23 mouse cellular contexts compared by ENCODE assay signal in genomic region chr9:37123384-37123783, GRCm38 (mm10). TPM values are rescaled to one million over a fixed set of nuclear protein-coding genes. Genes with fewer than 3 reads are reported as not detected.
DNase-seq lines count a peak whose midpoint lies in the region; ATAC-seq and TF ChIP-seq lines count a peak whose summit lies in the region.
"Had no signal": no experiment of that assay in that cellular context is flagged by ENCODE, and none has a peak within 500 bp of the region (broad histone marks: within the 10 kb centered on the region; RNA-seq: fewer than 3 reads in every experiment).

No protein-coding gene starts in this region.

- WGBS in forebrain, embryonic 14.5 days: 76% methylated on average over 7 of the region's 7 CpGs
- WGBS in forebrain, postnatal 0 days: 63% methylated on average over 7 of the region's 7 CpGs
- WGBS in midbrain, embryonic 10.5 days: 81% methylated on average over 7 of the region's 7 CpGs
- WGBS in midbrain, embryonic 14.5 days: 63% methylated on average over 7 of the region's 7 CpGs
- 15% methylated on average over 7 of the region's 7 CpGs for WGBS in limb, embryonic 12.5 days
- WGBS in neural tube, embryonic 14.5 days: 30% methylated on average over 7 of the region's 7 CpGs

- no peak overlapping the region for H3K27ac ChIP-seq in forebrain, embryonic 14.5 days (ENCODE audit: low read depth, low read length)
- no peak overlapping the region; the same call in 1 of the 2 replicates for H3K27ac ChIP-seq in forebrain, postnatal 0 days (ENCODE audit: low read depth, low read length)
- peak overlapping the region; percentile 33; the same call in 1 of the 2 replicates for H3K27ac ChIP-seq in midbrain, embryonic 10.5 days (replicated peaks)
- no peak overlapping the region for H3K27ac ChIP-seq in midbrain, embryonic 14.5 days (replicated peaks; ENCODE audit: low read depth, low read length)
- peak overlapping the region; percentile 74; the same call in 1 of the 2 replicates for H3K27ac ChIP-seq in limb, embryonic 12.5 days
- 0 out of 2 replicates have a peak overlapping the region, but pooled peaks have one; percentile 1 for H3K27ac ChIP-seq in neural tube, embryonic 14.5 days (ENCODE audit: low read depth, low read length)
- H3K27ac ChIP-seq: embryonic facial prominence, embryonic 13.5 days; heart, adult 2 months; heart, embryonic 13.5 days; hindbrain, embryonic 15.5 days; stomach, postnatal 0 days had no signal

- no peak overlapping the region for H3K4me3 ChIP-seq in forebrain, embryonic 14.5 days (ENCODE audit: low read depth, low read length)
- no peak overlapping the region for H3K4me3 ChIP-seq in forebrain, postnatal 0 days (ENCODE audit: low read depth, low read length)
- H3K4me3 ChIP-seq in midbrain, embryonic 10.5 days: no peak overlapping the region
- no peak overlapping the region for H3K4me3 ChIP-seq in midbrain, embryonic 14.5 days (replicated peaks; ENCODE audit: low read depth, low read length)
- no peak overlapping the region for H3K4me3 ChIP-seq in limb, embryonic 12.5 days (replicated peaks)
- H3K4me3 ChIP-seq in neural tube, embryonic 14.5 days (ENCODE audit: low read depth, low read length): no peak overlapping the region
- H3K4me3 ChIP-seq: embryonic facial prominence, embryonic 13.5 days; heart, adult 2 months; heart, embryonic 13.5 days; hindbrain, embryonic 15.5 days; myocyte had no signal

- H3K36me3 ChIP-seq in forebrain, embryonic 14.5 days (ENCODE audit: control insufficient read depth, insufficient read depth, low read length): no peaks in the 10 kb centered on the region
- H3K36me3 ChIP-seq in forebrain, postnatal 0 days (ENCODE audit: insufficient read depth): no peaks in the 10 kb centered on the region
- peaks cover 32% of the 10 kb centered on the region for H3K36me3 ChIP-seq in midbrain, embryonic 10.5 days
- H3K36me3 ChIP-seq in midbrain, embryonic 14.5 days (ENCODE audit: control insufficient read depth, insufficient read depth, low read length): no peaks in the 10 kb centered on the region
- H3K36me3 ChIP-seq in limb, embryonic 12.5 days: no peaks in the 10 kb centered on the region
- no peaks in the 10 kb centered on the region for H3K36me3 ChIP-seq in neural tube, embryonic 14.5 days (ENCODE audit: control insufficient read depth, insufficient read depth, low read length)
- H3K36me3 ChIP-seq: embryonic facial prominence, embryonic 13.5 days; G1E; heart, embryonic 13.5 days; hindbrain, embryonic 15.5 days had no signal

- H3K9ac ChIP-seq in forebrain, embryonic 14.5 days (ENCODE audit: low read length): no peak overlapping the region
- no peak overlapping the region for H3K9ac ChIP-seq in forebrain, postnatal 0 days
- no peak overlapping the region for H3K9ac ChIP-seq in midbrain, embryonic 14.5 days (replicated peaks; ENCODE audit: low read length)
- no peak overlapping the region for H3K9ac ChIP-seq in limb, embryonic 12.5 days (replicated peaks)
- no peak overlapping the region; the same call in 1 of the 2 replicates for H3K9ac ChIP-seq in neural tube, embryonic 14.5 days (replicated peaks; ENCODE audit: low read depth, low read length)
- H3K9ac ChIP-seq: embryonic facial prominence, embryonic 13.5 days; heart, embryonic 13.5 days; hindbrain, embryonic 15.5 days had no signal

- H3K4me1 ChIP-seq in forebrain, embryonic 14.5 days (ENCODE audit: control insufficient read depth, insufficient read depth, low read length): peaks cover 22% of the 10 kb centered on the region
- peaks cover 10% of the 10 kb centered on the region for H3K4me1 ChIP-seq in forebrain, postnatal 0 days (ENCODE audit: insufficient read depth)
- H3K4me1 ChIP-seq in midbrain, embryonic 10.5 days: peaks cover 52% of the 10 kb centered on the region
- peaks cover 10% of the 10 kb centered on the region; the same call in 1 of the 2 replicates for H3K4me1 ChIP-seq in midbrain, embryonic 14.5 days (ENCODE audit: control insufficient read depth, insufficient read depth, low read length)
- H3K4me1 ChIP-seq in limb, embryonic 12.5 days (replicated peaks): peaks cover 57% of the 10 kb centered on the region
- peaks cover 27% of the 10 kb centered on the region for H3K4me1 ChIP-seq in neural tube, embryonic 14.5 days (ENCODE audit: control insufficient read depth, insufficient read depth, low read length)

- no peak overlapping the region for H3K4me2 ChIP-seq in forebrain, embryonic 14.5 days (ENCODE audit: low read length)
- H3K4me2 ChIP-seq in forebrain, postnatal 0 days (ENCODE audit: low read depth): no peak overlapping the region
- H3K4me2 ChIP-seq in midbrain, embryonic 14.5 days (ENCODE audit: low read length): no peak overlapping the region
- peak overlapping the region; percentile 28 for H3K4me2 ChIP-seq in limb, embryonic 12.5 days
- H3K4me2 ChIP-seq in neural tube, embryonic 14.5 days (ENCODE audit: low read depth, low read length): no peak overlapping the region
- H3K4me2 ChIP-seq: embryonic facial prominence, embryonic 13.5 days; heart, embryonic 13.5 days; hindbrain, embryonic 15.5 days had no signal

- H3K9me3 ChIP-seq in forebrain, embryonic 14.5 days (replicated peaks; ENCODE audit: control insufficient read depth, low read length): no peaks in the 10 kb centered on the region
- H3K9me3 ChIP-seq in forebrain, postnatal 0 days (ENCODE audit: low read length): no peaks in the 10 kb centered on the region
- no peaks in the 10 kb centered on the region for H3K9me3 ChIP-seq in midbrain, embryonic 10.5 days (replicated peaks)
- no peaks in the 10 kb centered on the region for H3K9me3 ChIP-seq in midbrain, embryonic 14.5 days (ENCODE audit: control insufficient read depth, low read length)
- no peaks in the 10 kb centered on the region for H3K9me3 ChIP-seq in limb, embryonic 12.5 days
- no peaks in the 10 kb centered on the region for H3K9me3 ChIP-seq in neural tube, embryonic 14.5 days (ENCODE audit: control insufficient read depth, low read length)
- H3K9me3 ChIP-seq: embryonic facial prominence, embryonic 13.5 days; G1E; heart, embryonic 13.5 days; hindbrain, embryonic 15.5 days had no signal

- 0 out of 2 replicates have a peak, but pooled peaks have one; percentile 19 for ATAC-seq in forebrain, embryonic 14.5 days
- ATAC-seq in forebrain, postnatal 0 days: no peak
- no peak for ATAC-seq in midbrain, embryonic 14.5 days (ENCODE audit: low FRiP score, low TSS enrichment)
- peak; percentile 72; the same call in 1 of the 2 replicates for ATAC-seq in limb, embryonic 12.5 days (ENCODE audit: insufficient number of reproducible peaks, insufficient read depth, low FRiP score, low TSS enrichment, low read depth)
- 0 out of 2 replicates have a peak, but pooled peaks have one; percentile 4 for ATAC-seq in neural tube, embryonic 14.5 days (ENCODE audit: low read depth)
- ATAC-seq: Patski had no signal

- DNase-seq in forebrain, embryonic 14.5 days (ENCODE audit: low spot score): no peak
- no peak for DNase-seq in forebrain, postnatal 0 days
- no peak for DNase-seq in midbrain, embryonic 10.5 days (ENCODE audit: low spot score)
- DNase-seq in midbrain, embryonic 14.5 days: no peak
- no peak for DNase-seq in kidney, adult 11 months
- DNase-seq in left cerebral cortex, adult 8-10 months (ENCODE audit: low spot score in 2 of 2): no peak
- DNase-seq: gastrocnemius, postnatal 25 days; heart, postnatal 14 days; kidney, adult 8-10 months; kidney, postnatal 10 days; lung, postnatal 4 days; thymus, adult 2 months; thymus, postnatal 4 days had no signal

- no peaks in the 10 kb centered on the region; the same call in 1 of the 2 replicates for H3K27me3 ChIP-seq in forebrain, embryonic 14.5 days (replicated peaks; ENCODE audit: control insufficient read depth, insufficient read depth, low read length)
- H3K27me3 ChIP-seq in forebrain, postnatal 0 days (ENCODE audit: insufficient read depth, low read length): no peaks in the 10 kb centered on the region
- H3K27me3 ChIP-seq in midbrain, embryonic 10.5 days (ENCODE audit: low read depth, poor library complexity, severe bottlenecking): no peaks in the 10 kb centered on the region; the same call in 1 of the 2 replicates
- no peaks in the 10 kb centered on the region for H3K27me3 ChIP-seq in midbrain, embryonic 14.5 days (ENCODE audit: control insufficient read depth, insufficient read depth, low read length)
- H3K27me3 ChIP-seq in limb, embryonic 12.5 days: peaks cover 64% of the 10 kb centered on the region
- H3K27me3 ChIP-seq in neural tube, embryonic 14.5 days (ENCODE audit: control insufficient read depth, insufficient read depth, low read length): no peaks in the 10 kb centered on the region
- H3K27me3 ChIP-seq: heart, embryonic 13.5 days; hindbrain, embryonic 15.5 days had no signal

- no peak for TF ChIP-seq CTCF in forebrain, postnatal 0 days (IDR thresholded peaks at IDR 0.05; ENCODE audit: low read depth)

RNA-seq across cellular contexts. Expression of gene Pknox2, which starts 23.8 kb away (rescaled TPM):
- polyA plus RNA-seq in forebrain, embryonic 14.5 days (2014; fragmentation: Nextera tagmentation; extraction: Ambion mirVana): 12.1 and 12.7 TPM in 2 replicates
- 20.9 and 26.1 TPM in 2 replicates for total RNA-seq in forebrain, postnatal 0 days (2014; rRNA removed)
- 26.3 and 27.9 TPM in 2 replicates for polyA plus RNA-seq in forebrain, postnatal 0 days (2015; fragmentation: Nextera tagmentation; extraction: Ambion mirVana)
- 41.5 and 45.0 TPM in 2 replicates for polyA plus RNA-seq in midbrain, embryonic 10.5 days (2016; fragmentation: Nextera tagmentation; extraction: Ambion mirVana)
- polyA plus RNA-seq in midbrain, embryonic 14.5 days (2014; fragmentation: Nextera tagmentation; extraction: Ambion mirVana): 18.4 and 19.6 TPM in 2 replicates
- polyA plus RNA-seq in limb, embryonic 12.5 days (2016; fragmentation: Nextera tagmentation; extraction: Ambion mirVana): 15.5 and 18.6 TPM in 2 replicates
- polyA plus RNA-seq in neural tube, embryonic 14.5 days (2014; fragmentation: Nextera tagmentation; extraction: Ambion mirVana): 33.4 and 39.0 TPM in 2 replicates
- 10 to 100 TPM; 74.9 to 86.8 (median 78.3) TPM for total RNA-seq in left cerebral cortex, adult 8-10 months (2022)
- polyA plus RNA-seq: G1E had no signal

Comparison
In these comparisons a context has a peak if more than half of its experiments do, and no peak if none do; other contexts are left out.
1. ATAC-seq: peak in forebrain, embryonic 14.5 days (single experiment), limb, embryonic 12.5 days (single experiment) and neural tube, embryonic 14.5 days (single experiment); none in forebrain, postnatal 0 days (single experiment) and midbrain, embryonic 14.5 days (single experiment).
2. H3K27ac ChIP-seq: peak in midbrain, embryonic 10.5 days (single experiment), limb, embryonic 12.5 days (single experiment) and neural tube, embryonic 14.5 days (single experiment); none in forebrain, embryonic 14.5 days (single experiment), forebrain, postnatal 0 days (single experiment) and midbrain, embryonic 14.5 days (single experiment).